Mouse (Mus musculus) left cerebral cortex, adult 2 months (tissue): ENCODE measurements around the gene Il17rd. TPM values are rescaled to one million over a fixed set of nuclear protein-coding genes. Genes with fewer than 3 reads are reported as not detected.

Experiments
- DNase-seq, 2 experiments: peaks; one replicate each; pipeline ENCODE4 v3.0.0; 2021 to 2022; ENCODE audit warnings: low spot score in 2 of 2, mixed read lengths in 1 of 2; ENCODE audit errors: extremely low spot score in 1 of 2
- H3K27ac ChIP-seq: fragments of 200-600 bp; 2 replicates; pipeline ENCODE4 v1.8.1; 2022
- H3K4me3 ChIP-seq: fragments of 200-600 bp; 2 replicates; pipeline ENCODE4 v1.8.1; 2022
- CTCF ChIP-seq: fragments of 200-600 bp; IDR thresholded peaks from 2 replicates; pipeline ENCODE4 v1.8.1; 2022; ENCODE audit warnings: antibody characterized with exemption, mild to moderate bottlenecking, moderate library complexity
- intact Hi-C: fragments of 180-260 bp; cut with DNase I; formaldehyde crosslinking; loops from one replicate; pipeline ENCODE4 v1.15.1; 2025
- total RNA-seq, 2 experiments: library from RNA; stranded (reverse); gene quantifications; 2 replicates each; pipeline ENCODE4 v1.2.3; 2021

Il17rd gene
- total RNA-seq, 2 experiments from 2014 or later = 2.6 to 2.7 TPM

DNA sequence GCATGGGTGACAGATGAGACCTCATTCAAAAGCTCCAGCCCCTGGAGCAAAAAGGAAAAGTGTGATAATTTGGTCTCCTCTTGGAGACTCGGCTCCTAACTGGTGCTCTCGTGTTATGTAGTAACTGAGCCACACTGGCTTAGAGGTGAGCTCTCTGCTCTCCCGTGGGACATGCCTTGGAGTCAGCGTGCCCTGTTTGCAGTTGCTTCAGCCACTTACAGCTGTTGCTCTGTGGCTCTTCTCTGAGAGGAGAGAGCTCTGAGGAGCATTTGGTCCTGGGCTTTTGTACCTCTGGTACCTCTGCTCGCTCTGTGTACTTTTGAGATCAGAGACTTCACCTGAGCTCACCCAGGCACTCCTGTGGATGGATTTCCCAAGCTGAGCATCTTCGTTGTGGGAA, 116.3 kb downstream of the Il17rd start:
- DNase-seq = no peak
- Histone ChIP-seq H3K4me3 (no peak overlapping the region), H3K27ac (no peak overlapping the region)
- TF ChIP-seq CTCF = no peak
- intact Hi-C loops = no loop called here

- no peak overlapping the region for H3K4me3 ChIP-seq
- no peak for DNase-seq
- intact Hi-C loops = no loop called here
- no peak for TF ChIP-seq CTCF
- H3K27ac ChIP-seq = no peak overlapping the region
Measured at GRCm38 (mm10) chr14:27156032-27156431, 117.3 kb downstream of the Il17rd start.

Other genes starting within 250 kb of the Il17rd start
- gene Asb14, start 144.4 kb upstream of the Il17rd start, total RNA-seq = under 1 TPM in 1 of 2 experiments, not detected in 1; 0.36 TPM
- gene Appl1, start 67.7 kb upstream of the Il17rd start, total RNA-seq = 10 to 100 TPM; 64.8 to 75.4 TPM
- gene Hesx1, start 44.5 kb upstream of the Il17rd start, total RNA-seq = not detected
- gene Arhgef3, start 76.0 kb downstream of the Il17rd start, total RNA-seq = 10 to 100 TPM; 62.0 to 75.0 TPM